Mouse (Mus musculus) heart, adult 2 months (tissue): ENCODE data around the gene Fam83d.

ENCODE experiments used
- CTCF ChIP-seq: fragments of 200-600 bp; IDR thresholded peaks from 2 replicates; pipeline ENCODE4 v1.8.1; 2022; ENCODE audit warnings: antibody characterized with exemption, mild to moderate bottlenecking, moderate library complexity
- POLR2A ChIP-seq: fragments of 200-500 bp; IDR thresholded peaks from 2 replicates; pipeline ENCODE4 v1.6.1; 2011; ENCODE audit warnings: mild to moderate bottlenecking, low read depth, low read length, control low read depth; ENCODE audit not compliant: insufficient read depth

- no peak for TF ChIP-seq POLR2A
- TF ChIP-seq CTCF = no peak
Measured at GRCm38 (mm10) chr2:158722135-158722534, 45.8 kb upstream of the Fam83d start.
